Mouse (Mus musculus): ENCODE data around the gene Npas2.

- TF ChIP-seq POLR2A (IDR thresholded peaks at IDR 0.05; ENCODE audit: insufficient read depth, low read length) = no peak
- TF ChIP-seq CTCF (IDR thresholded peaks at IDR 0.05; ENCODE audit: low read depth, low read length) = no peak
- no peak for TF ChIP-seq EP300 (IDR thresholded peaks at IDR 0.05; ENCODE audit: insufficient read depth, low read depth, low read length)
These were observed 62.5 kb downstream of the Npas2 start for GRCm38 (mm10) chr1:39256051-39256450.

All from ES-Bruce4 (cell line).